Mouse (Mus musculus) urinary bladder, postnatal 14 days (tissue): ENCODE measurements at regions not wholly inside any gene's neighbourhood (a gene's known extent, or its start where the extent isn't known, plus 50 kb on each side); places are given as distances from the start of the nearest gene placed in this dataset.

Experiments
- DNase-seq: peaks from one replicate; pipeline ENCODE4 v3.0.0; 2021; ENCODE audit warnings: low spot score

DNA sequence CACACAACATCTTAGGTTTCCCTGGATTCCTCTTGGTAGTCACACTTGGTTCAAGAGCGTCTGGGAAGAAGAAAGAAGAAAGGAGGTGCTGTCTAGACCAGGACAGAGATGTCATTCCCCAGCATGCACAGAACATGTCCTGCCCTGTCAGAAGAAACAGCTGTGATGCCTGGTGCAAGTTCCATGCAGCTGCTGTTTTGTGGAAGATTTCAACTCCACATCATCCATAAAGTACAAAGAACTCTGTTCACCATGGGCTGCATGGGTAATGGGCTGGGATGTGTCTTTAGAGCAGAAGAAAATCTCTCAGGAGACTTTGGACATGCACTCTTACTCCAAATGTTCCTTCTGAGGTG, 262.8 kb downstream of the Gm11361 start:
- DNase-seq = no peak

DNA sequence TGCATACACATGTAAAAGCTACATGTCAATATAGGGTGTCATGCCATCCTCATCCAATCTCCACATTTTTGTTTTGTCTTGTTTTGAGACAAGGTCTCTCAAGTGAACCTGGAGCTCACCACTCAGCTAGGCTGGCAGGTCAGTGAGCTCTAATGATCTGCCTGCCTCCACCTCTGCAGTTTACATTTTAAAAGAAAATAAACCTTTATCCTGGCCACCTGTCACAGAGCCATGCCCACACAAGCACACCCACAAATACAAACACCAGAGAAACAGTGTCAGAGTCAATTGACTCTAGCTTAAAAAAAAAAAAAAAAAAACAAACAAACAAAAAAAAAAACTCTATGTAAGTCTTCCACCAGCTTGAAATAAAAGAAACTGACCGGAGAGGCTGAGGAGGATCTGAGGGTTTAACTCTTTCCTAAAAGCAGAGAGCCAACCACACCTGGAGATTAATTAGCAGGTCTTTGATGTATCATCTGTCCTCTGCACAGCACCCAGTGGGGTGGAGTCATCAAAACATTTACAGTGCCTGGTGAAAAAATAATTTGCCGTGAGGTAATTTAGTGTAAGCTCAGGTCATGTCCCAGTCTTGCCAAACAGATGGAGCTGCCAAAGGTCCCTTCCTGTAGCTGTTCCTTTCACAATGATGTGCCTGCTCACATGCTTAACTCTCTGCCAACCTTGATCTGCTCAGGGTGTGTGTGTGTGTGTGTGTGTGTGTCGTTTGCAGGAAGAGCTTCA, 262.2 kb downstream of the Gm11361 start:
- no peak for DNase-seq

DNA sequence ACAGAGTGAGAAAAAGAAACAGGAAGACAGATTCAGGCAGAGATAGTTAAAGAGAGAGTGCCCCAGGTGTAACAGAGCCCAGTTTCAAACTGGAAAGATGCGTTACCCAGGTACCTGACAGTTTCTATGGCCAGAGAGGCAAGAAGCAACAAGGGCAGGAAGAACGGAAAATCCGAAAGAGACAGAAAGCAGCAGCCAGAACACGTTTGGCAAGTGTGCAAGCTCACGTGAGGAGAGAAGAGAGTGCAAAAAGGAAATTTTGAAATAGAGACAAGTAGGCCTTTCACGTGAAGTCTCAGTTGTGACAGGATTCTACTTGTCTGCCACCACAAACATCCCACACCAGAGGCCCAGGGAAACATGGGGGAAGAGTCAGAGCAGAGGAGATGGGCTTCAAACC, 259.8 kb downstream of the Gm11361 start:
- DNase-seq = no peak

DNA sequence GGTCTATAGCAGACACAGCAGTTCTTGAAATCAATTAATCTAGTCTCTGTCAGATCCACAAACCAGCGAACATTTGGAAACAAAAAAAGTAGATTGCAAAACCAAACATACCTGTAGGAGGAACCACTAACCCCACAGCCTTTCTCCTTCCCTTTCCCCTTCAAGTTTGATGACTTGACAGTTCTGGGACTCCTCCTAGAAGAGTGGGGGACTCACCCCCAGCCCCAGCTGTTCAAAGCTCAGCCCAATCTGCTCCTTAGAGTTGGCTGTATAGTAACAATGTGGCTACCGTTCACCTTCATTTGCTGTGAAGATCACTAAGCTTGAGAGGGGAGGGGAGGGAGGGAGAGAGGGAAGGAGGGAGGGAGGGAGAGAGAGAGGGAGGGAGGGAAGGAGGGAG, 259.3 kb downstream of the Gm11361 start:
- DNase-seq = no peak

DNA sequence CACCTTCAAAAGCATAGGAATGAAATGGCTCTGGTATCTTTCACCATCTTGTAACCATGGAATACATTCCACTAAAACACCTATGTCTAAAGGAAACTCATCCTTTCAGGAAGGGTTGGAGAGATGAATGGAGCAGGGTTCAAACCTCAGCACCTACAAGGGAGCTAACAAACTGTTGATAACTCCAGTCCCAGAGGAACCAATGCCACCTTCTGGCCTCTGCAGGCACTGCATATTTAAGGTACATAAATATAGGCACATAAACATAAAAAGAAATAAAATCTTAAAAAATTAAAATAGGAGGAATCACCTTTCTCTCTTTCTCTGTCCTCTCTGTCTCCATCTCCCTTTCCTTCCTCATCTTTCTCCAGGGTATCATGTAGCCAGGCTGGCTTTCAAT, 256.9 kb downstream of the Gm11361 start:
- no peak for DNase-seq

DNA sequence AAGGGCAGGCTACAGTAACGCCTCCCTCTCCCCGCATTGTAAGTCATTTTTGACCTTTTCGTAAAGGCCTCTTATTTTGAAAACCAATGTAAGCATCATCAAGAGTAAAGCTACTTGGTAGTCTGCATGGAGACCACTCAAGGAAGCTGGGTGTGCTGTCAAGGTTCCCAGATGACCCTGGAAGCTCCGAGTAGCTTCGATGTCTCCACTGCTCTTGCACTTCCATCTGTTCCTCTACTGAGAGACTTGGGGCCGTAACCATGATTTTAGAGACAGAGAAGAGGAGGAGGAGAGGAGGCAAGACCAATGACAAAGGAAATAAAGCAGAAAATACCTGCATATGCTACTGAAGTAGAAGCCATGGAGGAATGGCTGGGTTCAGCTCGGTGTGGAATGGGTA, 256.0 kb downstream of the Gm11361 start:
- DNase-seq = no peak

DNA sequence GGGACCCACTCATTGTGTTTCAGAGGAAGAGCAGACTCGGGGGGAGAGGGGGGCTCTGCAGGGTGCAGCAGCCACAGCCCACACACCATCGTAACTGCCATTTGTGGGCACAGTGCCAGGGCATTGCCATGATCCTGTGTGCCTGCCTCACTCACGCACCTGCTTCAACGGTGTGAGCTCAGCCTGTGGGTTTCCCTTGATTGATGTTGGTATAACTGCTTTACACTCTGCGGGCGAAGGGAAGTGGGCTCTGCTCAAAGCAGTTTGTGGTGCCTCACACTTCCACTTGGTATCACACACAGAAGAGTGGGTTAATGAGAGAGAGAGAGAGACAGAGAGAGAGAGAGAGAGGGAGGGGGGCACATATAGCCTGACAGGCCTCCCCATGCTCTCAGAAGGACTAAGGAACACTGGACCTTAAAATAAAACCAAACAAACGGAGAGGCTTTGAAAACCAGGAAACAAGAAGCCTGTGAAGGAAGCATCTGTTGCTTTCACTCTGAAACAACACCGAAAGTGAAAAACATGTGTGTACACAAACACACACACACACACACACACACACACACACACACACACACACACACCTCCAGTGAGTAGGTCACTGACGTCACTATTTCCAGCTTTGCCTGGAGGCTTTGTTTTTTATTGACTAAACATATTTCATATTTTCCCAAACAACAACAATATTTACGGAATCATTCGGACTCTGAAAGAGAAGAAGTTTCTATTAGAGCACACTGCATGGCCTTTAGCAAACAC, 255.4 kb downstream of the Gm11361 start:
- DNase-seq = no peak

DNA sequence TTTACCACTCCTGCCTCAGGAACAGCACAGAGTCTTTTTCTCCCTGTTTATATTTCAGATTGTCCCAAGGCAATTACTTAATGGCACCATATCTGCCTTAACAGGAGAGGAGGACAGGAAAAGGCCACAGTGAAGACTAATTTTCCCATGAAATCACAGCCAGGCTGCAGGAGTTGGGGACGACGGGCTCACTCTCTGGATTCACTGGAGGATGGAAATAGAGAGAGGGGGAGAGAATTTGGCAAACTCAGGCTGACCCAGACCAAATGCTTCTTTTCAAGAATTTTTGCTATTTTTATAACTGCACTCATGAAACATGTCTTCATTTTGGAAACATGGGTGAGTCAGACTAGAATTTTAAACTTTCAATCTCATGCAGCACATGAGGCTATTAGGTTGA, 250.9 kb downstream of the Gm11361 start:
- DNase-seq = no peak

DNA sequence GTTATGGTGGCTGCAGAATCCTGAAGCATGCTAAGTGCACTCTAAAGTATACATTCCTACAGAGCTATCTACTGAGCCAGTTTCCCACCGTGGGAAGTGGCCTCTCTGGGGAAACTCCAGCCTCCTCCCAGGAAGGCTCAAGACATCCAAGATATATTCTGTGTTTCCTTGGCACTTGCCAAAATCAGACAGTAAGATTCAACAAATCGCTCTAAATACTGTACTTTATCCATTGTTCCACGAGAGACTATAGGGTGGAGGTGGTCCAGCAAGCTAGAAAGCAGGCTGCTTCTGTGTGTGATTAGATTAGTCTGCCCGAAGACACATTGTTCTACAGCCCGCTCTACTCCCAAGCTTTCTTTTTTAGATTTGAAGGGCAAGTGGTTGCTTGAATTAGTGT, 250.5 kb downstream of the Gm11361 start:
- DNase-seq = no peak

DNA sequence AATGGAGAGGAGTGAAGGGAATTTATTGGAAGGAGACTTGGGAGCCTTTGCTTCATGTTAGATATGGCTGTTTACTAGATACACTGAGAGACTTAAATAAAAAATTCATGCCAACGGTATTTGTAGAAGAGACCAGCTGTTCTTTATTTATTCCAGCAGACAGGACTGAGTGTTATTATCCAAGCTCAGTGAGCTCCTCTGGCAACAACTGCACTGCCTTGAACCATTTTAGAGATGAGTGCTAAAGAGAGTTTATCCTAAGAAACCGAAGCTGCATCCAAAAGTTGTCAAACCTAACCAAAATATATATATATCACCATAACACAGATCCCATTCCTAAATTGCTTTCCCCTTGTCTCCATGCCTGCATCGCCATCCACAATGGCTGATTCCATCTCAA, 247.0 kb downstream of the Gm11361 start:
- no peak for DNase-seq

DNA sequence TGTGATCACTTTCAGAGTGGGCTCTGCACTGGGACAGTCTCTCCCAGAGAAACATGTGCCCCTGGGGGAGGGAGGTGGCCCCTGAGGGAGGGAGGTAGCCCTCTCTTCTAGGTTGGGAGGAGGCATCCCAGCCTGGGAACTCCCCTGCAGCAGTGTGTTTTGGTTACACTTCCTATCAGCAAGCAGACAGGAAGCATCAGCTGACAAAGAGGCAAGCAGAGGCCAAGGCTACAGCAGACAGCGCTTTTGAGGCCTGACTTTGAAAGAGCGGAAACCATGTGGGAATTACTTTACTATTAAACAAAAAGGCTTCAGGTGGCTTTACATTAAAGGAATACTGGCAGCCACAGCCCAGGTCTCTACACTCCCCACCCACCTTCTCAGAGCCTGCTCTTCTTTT, 244.8 kb downstream of the Gm11361 start:
- no peak for DNase-seq

DNA sequence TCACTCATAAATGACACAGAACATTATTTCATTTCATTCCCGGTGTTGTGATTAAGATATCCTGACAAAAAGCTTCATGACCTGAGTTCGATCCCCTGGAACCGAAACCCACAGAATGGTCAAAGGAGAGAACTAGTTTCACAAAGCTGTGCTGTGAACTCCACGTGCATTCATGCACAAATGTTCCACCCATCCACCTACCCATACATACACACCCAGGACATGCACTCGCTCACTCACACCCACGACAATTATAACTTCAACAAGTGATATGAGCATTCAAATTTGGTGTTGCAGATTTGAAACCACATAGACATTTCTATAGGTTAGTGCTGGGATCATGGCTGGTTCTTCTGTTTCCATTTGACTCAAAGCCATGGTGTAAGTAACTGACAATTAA, 243.4 kb downstream of the Gm11361 start:
- no peak for DNase-seq

DNA sequence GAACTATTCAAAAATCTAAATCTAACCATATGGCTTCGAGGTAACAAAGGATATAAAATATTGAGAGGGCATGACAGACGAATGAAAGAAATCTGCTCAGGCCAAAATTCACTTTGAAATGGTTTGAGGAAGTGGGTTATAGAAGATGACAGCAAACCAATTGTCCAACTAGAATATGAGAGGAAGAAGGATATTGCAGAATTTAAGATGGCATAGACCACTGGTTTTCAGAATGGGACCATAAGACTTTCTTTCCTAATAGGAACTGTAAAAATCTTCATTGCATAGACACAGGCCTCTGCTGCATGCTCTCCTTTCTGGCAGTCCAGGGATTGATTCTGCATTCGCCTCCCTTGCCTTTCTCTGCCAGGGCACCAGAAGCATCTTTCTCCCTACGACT, 240.2 kb downstream of the Gm11361 start:
- no peak for DNase-seq

DNA sequence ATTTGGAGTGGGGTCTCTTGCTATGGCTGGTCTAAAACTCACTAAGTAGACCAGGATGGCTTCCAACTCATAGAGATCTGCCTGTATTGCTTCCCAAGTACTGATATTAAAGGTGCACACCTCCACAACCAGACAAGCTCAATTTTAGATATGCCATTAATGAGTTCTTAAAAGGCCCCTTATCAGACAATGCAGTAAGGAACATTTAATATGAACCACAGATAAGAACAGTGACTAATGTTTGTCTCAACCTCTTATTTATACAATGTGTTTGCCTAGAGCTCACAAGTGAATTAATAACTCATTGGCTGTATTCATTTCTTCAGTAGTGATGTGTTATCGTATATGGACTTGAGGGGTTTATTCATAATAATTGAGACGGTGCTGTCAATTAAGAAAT, 234.7 kb downstream of the Gm11361 start:
- no peak for DNase-seq

DNA sequence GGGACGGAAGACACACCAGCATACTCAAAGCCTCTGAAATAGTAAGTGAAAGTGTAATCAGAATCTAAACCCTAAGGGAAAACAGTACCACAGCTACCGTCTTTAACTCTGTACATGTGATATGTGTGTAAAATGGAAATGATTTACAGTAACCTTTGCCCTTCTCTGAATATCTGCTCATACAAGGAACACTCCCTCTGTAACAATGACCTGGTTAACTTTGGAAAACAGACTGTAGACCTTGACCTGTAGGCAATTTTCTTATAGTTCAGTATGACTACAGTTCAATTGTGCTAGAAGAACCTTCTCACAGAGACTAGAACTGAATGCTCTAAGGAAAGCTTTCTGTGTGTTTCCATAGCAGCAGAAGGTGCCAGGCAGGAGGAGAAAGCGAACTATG, 226.4 kb downstream of the Gm11361 start:
- no peak for DNase-seq

DNA sequence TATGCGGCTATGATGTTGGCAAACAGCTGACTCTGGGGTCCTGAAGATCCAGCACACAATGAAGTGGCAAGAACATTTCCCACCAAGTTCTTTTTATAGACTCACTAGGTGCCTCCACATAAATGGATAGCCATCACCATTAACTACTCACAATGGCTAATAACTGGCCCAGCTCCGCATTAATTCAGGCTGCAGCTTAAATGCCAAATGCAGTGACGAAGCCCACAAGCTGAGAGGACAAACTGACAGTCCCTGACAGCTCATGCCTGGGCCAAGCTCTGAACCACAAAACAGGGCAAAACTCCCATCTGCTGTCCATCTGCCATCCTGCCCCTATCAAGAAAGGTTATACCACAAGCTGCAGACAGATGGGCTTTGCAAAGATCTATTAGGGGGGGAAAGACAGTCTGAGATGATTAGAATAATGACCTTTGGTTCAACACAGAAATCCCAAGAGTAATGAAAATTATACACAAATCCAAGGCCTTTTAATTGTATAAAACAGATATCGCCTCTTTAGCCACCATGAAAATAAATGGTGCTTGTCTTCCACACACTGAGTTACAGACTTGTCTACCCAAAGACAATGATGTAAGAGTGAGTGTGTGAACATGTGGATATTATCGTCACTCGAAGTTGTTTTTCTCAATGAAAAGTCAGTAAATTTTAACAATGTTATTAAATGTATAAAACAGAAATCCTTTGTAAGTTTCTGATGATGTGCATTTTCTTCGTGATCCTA, 224.1 kb downstream of the Gm11361 start:
- no peak for DNase-seq

DNA sequence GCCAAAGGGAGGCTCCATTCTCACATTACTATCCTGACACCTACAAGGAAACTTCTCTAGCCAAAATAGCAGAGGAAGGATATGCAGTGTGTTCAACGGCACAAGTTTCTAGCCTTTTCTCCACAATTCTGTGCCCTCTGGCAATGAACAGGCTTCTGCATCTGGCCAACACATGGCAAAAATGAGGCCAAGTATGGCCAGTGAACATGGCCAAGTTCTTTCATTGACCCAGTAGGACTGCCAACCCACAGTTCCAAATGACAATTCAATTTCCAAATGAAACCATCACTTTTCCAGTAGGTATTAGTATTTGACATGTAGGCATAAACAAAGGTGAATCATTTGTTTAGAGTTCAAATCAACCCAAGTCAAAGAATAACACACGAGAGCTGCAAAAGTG, 208.8 kb downstream of the Gm11361 start:
- no peak for DNase-seq

DNA sequence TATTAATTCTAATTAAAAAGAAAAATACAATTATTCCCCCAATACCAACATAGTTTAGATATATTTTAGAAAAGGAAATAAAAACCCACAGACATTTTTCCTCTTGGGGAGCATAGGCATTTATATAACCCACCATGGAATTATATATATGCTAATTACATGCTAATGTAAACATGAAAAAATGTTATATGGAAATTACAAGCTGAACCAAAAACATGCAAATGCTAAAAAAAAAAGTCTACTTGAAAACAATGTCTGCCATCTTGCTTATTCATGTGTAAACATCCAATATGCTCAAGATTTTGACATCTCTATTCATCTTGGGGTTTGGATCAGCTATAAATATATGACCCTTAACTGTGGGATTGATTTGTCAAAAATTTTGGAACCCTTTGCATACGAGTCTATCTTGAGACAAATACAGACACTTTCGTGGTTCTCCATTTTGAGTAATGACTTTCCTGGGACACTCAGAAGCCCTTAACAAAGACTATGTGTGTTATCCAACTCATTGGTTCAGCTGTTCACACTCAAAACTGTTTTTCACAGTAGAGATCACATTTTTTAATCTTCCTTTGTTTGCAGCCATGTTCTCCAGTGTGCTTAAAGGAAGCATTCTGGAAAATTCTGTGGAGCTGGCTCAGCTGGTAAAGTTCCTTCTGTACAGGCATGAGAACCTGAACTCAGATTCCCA, 208.0 kb downstream of the Gm11361 start:
- DNase-seq = no peak

DNA sequence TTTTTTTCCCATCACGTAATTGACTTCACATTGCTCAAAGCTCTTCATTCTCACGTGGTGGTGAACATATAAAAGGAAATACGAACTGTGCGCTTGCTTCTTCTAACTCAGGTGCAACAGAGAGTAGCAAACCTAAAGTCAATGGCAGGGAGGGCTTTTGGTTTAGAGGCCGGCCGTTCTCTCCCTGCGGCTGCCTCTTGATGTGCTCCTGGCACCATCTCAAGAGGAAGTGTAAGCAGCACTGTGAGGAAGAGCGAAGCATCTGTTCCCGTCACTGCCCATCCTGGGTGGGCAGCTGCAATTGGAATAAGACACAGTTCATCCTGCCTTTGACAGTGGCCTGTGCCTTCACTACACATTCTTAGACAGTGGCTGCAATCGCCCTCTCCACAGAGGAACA, 204.0 kb downstream of the Gm11361 start:
- no peak for DNase-seq

DNA sequence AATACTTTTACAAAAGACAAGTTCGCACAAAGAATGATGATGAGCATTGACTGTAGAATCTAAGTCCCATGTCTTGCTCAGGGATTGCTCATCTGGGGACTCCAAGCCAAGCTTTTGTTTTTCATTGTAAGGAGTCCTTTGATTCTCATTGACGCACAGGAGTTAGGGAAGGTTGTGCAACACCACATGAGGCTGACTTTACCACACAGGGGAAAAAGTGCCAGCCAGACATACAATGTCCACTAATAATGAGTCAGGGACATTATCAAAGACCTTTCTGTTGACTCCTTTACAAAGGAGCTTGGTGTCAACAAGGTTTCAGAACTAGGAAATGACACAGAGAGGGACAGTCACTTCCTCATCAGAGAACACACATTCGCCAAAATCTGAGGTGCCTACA, 200.1 kb downstream of the Gm11361 start:
- DNase-seq = no peak

DNA sequence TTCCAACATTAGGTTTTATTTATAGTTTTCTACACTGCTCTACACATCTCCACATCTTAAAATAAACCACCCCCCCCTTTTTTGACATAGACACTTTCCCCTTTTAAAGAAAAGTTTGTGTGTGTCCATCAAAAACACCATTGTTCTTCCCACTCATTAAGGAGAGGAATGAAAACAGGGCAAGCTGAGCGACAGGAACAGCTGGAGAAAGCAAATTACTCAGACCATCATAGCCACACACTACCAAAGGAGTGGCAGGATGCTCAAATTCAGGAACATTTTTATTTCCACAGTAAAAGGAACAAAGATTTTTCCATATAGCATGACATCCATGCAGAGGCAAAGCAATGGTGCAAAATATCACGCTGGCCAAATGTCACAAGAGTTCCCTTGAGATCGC, 198.6 kb downstream of the Gm11361 start:
- no peak for DNase-seq

DNA sequence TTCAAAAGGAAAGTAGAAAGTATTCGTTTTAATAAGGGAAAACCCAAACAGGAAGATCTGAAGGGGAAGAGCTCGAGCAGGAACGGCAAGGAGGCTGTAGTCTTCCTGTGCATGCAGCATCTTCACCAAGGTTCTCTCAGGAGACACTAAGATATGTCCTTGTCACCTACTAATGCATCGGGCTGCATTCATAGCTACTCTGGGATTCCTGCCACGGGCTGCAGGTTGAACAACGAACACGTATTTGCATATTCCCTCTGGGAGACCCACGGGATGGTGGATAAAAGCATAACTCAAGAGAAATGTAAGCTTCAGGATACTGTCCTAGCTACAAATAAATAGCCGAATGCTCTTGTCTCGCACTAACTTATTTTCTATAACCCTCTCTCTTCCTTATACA, 197.7 kb downstream of the Gm11361 start:
- DNase-seq = no peak
